Comparison of ENCODE assay signal across 22 mouse cellular contexts in genomic region chr3:27935644-27936043, GRCm38 (mm10). TPM values are rescaled to one million over a fixed set of nuclear protein-coding genes. Genes with fewer than 3 reads are reported as not detected.
"Had no signal": no experiment of that assay in that cellular context is flagged by ENCODE, and none has a peak within 500 bp of the region (broad histone marks: within the 10 kb centered on the region; RNA-seq: fewer than 3 reads in every experiment).

No protein-coding gene starts in this region.

- H3K27me3 ChIP-seq: lung, embryonic 15.5 days; neural tube, embryonic 12.5 days had no signal

- DNase-seq: liver, postnatal 0 days; lung, adult 2 months; lung, postnatal 14 days; lung, postnatal 36 days; midbrain, embryonic 14.5 days; right cerebral cortex, postnatal 14 days; thymus, adult 18-20 months; thymus, postnatal 14 days; thymus, postnatal 36 days had no signal

- H3K27ac ChIP-seq: lung, embryonic 15.5 days; macrophage; midbrain, embryonic 12.5 days; neural tube, embryonic 12.5 days had no signal

- H3K4me3 ChIP-seq: lung, embryonic 15.5 days; megakaryocyte, embryonic 14.5 days; midbrain, embryonic 12.5 days; neural tube, embryonic 12.5 days had no signal

- ATAC-seq: liver, postnatal 0 days; lung, postnatal 0 days had no signal

- H3K9ac ChIP-seq: liver, postnatal 0 days; lung, embryonic 15.5 days; midbrain, embryonic 12.5 days; neural tube, embryonic 12.5 days had no signal

- H3K36me3 ChIP-seq: lung, embryonic 15.5 days; midbrain, embryonic 12.5 days; neural tube, embryonic 12.5 days had no signal

- H3K9me3 ChIP-seq: lung, embryonic 15.5 days; midbrain, embryonic 12.5 days; neural tube, embryonic 12.5 days had no signal

- H3K4me2 ChIP-seq: lung, embryonic 15.5 days; midbrain, embryonic 12.5 days; neural tube, embryonic 12.5 days had no signal

RNA-seq across cellular contexts. Expression of gene Tmem212, which starts 39.5 kb away (rescaled TPM):
- total RNA-seq: megakaryocyte progenitor cell, adult 5-6 weeks; monocyte, adult 5-6 weeks; neutrophil, adult 5-6 weeks had no signal
- polyA plus RNA-seq: macrophage; midbrain, embryonic 12.5 days; midbrain, embryonic 14.5 days; neural tube, embryonic 12.5 days; neural tube, embryonic 14.5 days; spleen, adult 2 months; stomach, embryonic 14.5 days; stomach, embryonic 16.5 days had no signal
